Mouse (Mus musculus) E14TG2a.4 (cell line): ENCODE results near the gene Eif2ak3.

Experiments used
- CTCF ChIP-seq: conservative IDR thresholded peaks from 2 replicates; pipeline ENCODE4 v1.5.1; 2014; ENCODE audit warnings: low read length
- NANOG ChIP-seq: IDR thresholded peaks from 2 replicates; pipeline ENCODE4 v1.6.1; 2014; ENCODE audit warnings: borderline replicate concordance, low read length, mixed read lengths
- POU5F1 ChIP-seq: IDR thresholded peaks from 2 replicates; pipeline ENCODE4 v1.6.1; 2014; ENCODE audit warnings: low read length, borderline replicate concordance

- TF ChIP-seq CTCF: no peak
- no peak for TF ChIP-seq NANOG
- no peak for TF ChIP-seq POU5F1
Observed at GRCm38 (mm10) chr6:70822386-70822910, 21.9 kb upstream of the Eif2ak3 start.
